28 mouse cellular contexts compared by ENCODE assay signal in the genomic region with DNA sequence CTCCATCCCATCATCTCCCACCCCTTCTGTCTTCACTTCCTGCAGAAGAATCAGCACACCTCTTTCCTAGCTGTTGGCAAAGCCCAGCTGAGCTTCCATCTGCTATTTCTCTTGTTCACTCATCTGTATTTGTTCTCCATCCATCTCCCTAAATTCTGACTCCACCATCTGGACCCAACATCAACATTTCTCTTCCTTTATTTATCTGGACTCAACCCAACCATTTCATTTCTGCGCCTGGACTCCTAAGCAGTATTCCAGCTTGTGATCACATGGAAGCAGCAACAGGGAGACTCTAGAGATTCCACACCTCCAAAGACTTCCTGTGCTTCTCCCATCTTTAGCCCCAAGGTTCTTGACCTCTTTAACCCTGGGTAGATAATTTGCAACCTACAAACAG.
DNase-seq lines count a peak whose midpoint lies in the region; ATAC-seq and TF ChIP-seq lines count a peak whose summit lies in the region.
"Had no signal": no experiment of that assay in that cellular context is flagged by ENCODE, and none has a peak within 500 bp of the region (broad histone marks: within the 10 kb centered on the region; RNA-seq: fewer than 3 reads in every experiment).

No protein-coding gene starts in this region.

- peak; percentile 7 for DNase-seq in kidney, postnatal 0 days (ENCODE audit: low spot score)
- no peak for DNase-seq in kidney, adult 9 months
- DNase-seq in stomach, postnatal 0 days (ENCODE audit: low spot score): no peak
- DNase-seq in mesoderm, embryonic 11.5 days (ENCODE audit: low read depth, low spot score): peak; percentile 6
- DNase-seq: adrenal gland, postnatal 36 days; B cell, adult 2 months; cerebellum, adult 11 months; cerebellum, adult 2 months; cerebellum, adult 9-11 months; cerebellum, postnatal 25 days; forebrain, postnatal 0 days; gastrocnemius, postnatal 25 days; heart, adult 18-20 months; heart, postnatal 10 days; heart, postnatal 36 days had no signal

- H3K9ac ChIP-seq in kidney, postnatal 0 days (ENCODE audit: low read depth, low read length): no peak overlapping the region
- no peak overlapping the region for H3K9ac ChIP-seq in stomach, embryonic 14.5 days (replicated peaks; ENCODE audit: low read depth, low read length)
- H3K9ac ChIP-seq in stomach, postnatal 0 days (ENCODE audit: low read length): no peak overlapping the region
- no peak overlapping the region for H3K9ac ChIP-seq in hindbrain, embryonic 12.5 days
- H3K9ac ChIP-seq: embryonic facial prominence, embryonic 13.5 days; forebrain, postnatal 0 days; heart, embryonic 12.5 days; heart, embryonic 15.5 days; hindbrain, embryonic 14.5 days had no signal

- H3K27ac ChIP-seq in kidney, postnatal 0 days: no peak overlapping the region
- 0 out of 2 replicates have a peak overlapping the region, but pooled peaks have one; percentile 10 for H3K27ac ChIP-seq in stomach, embryonic 14.5 days (ENCODE audit: low read length)
- H3K27ac ChIP-seq in stomach, postnatal 0 days (replicated peaks): no peak overlapping the region
- no peak overlapping the region for H3K27ac ChIP-seq in hindbrain, embryonic 12.5 days
- H3K27ac ChIP-seq: embryonic facial prominence, embryonic 13.5 days; heart, embryonic 15.5 days; hindbrain, embryonic 10.5 days; hindbrain, embryonic 14.5 days; hindbrain, postnatal 0 days had no signal

- H3K9me3 ChIP-seq in kidney, postnatal 0 days (replicated peaks; ENCODE audit: low read length): no peaks in the 10 kb centered on the region
- H3K9me3 ChIP-seq in stomach, embryonic 14.5 days (ENCODE audit: control insufficient read depth, low read depth, low read length): 0 out of 2 replicates have a peak, but pooled peaks cover 2% of the 10 kb centered on the region
- no peaks in the 10 kb centered on the region for H3K9me3 ChIP-seq in stomach, postnatal 0 days (ENCODE audit: control insufficient read depth, low read length)
- no peaks in the 10 kb centered on the region for H3K9me3 ChIP-seq in hindbrain, embryonic 12.5 days (replicated peaks)
- H3K9me3 ChIP-seq: embryonic facial prominence, embryonic 13.5 days; G1E; heart, embryonic 15.5 days; hindbrain, embryonic 10.5 days had no signal

- no peak overlapping the region for H3K4me2 ChIP-seq in kidney, postnatal 0 days (ENCODE audit: low read length)
- H3K4me2 ChIP-seq in stomach, embryonic 14.5 days (replicated peaks; ENCODE audit: low read depth, low read length): no peak overlapping the region
- no peak overlapping the region for H3K4me2 ChIP-seq in stomach, postnatal 0 days (replicated peaks; ENCODE audit: low read depth)
- H3K4me2 ChIP-seq in hindbrain, embryonic 12.5 days (replicated peaks): no peak overlapping the region
- H3K4me2 ChIP-seq: embryonic facial prominence, embryonic 13.5 days; heart, embryonic 12.5 days; heart, embryonic 15.5 days; hindbrain, embryonic 14.5 days had no signal

- ATAC-seq in kidney, postnatal 0 days (replicated peaks; ENCODE audit: low FRiP score, low read depth): no peak
- peak; percentile 42; the same call in 1 of the 2 replicates for ATAC-seq in stomach, embryonic 14.5 days (ENCODE audit: insufficient number of reproducible peaks, insufficient read depth, low FRiP score, low read depth)
- ATAC-seq in stomach, postnatal 0 days (ENCODE audit: low FRiP score, low TSS enrichment): no peak
- no peak for ATAC-seq in hindbrain, embryonic 12.5 days (ENCODE audit: low FRiP score)
- ATAC-seq in erythroid progenitor cell, adult 5-6 weeks (replicated peaks; ENCODE audit: low FRiP score, poor library complexity, severe bottlenecking): no peak
- ATAC-seq: forebrain, embryonic 14.5 days; forebrain, postnatal 0 days; hindbrain, postnatal 0 days; Patski had no signal

- no peak for TF ChIP-seq CTCF in kidney, postnatal 0 days (IDR thresholded peaks at IDR 0.05; ENCODE audit: low read depth)
- TF ChIP-seq CTCF in stomach, postnatal 0 days (IDR thresholded peaks at IDR 0.05; ENCODE audit: low read depth): no peak

- no peaks in the 10 kb centered on the region for H3K27me3 ChIP-seq in kidney, postnatal 0 days (ENCODE audit: insufficient read depth, low read length)
- H3K27me3 ChIP-seq in stomach, embryonic 14.5 days (ENCODE audit: control insufficient read depth, insufficient read depth, low read length): no peaks in the 10 kb centered on the region
- H3K27me3 ChIP-seq in stomach, postnatal 0 days (ENCODE audit: control insufficient read depth, insufficient read depth, low read length): no peaks in the 10 kb centered on the region
- no peaks in the 10 kb centered on the region for H3K27me3 ChIP-seq in hindbrain, embryonic 12.5 days
- H3K27me3 ChIP-seq: CH12.LX; embryonic facial prominence, embryonic 13.5 days; heart, embryonic 12.5 days; heart, embryonic 15.5 days; Patski had no signal

- H3K4me1 ChIP-seq in kidney, postnatal 0 days (replicated peaks; ENCODE audit: insufficient read depth, low read length): no peaks in the 10 kb centered on the region
- no peaks in the 10 kb centered on the region for H3K4me1 ChIP-seq in stomach, embryonic 14.5 days (ENCODE audit: control insufficient read depth, insufficient read depth, low read length)
- no peaks in the 10 kb centered on the region for H3K4me1 ChIP-seq in stomach, postnatal 0 days (replicated peaks; ENCODE audit: control insufficient read depth, insufficient read depth)
- no peaks in the 10 kb centered on the region for H3K4me1 ChIP-seq in hindbrain, embryonic 12.5 days
- H3K4me1 ChIP-seq: embryonic facial prominence, embryonic 13.5 days; heart, embryonic 12.5 days; heart, embryonic 15.5 days; hindbrain, embryonic 10.5 days had no signal

- no peak overlapping the region for H3K4me3 ChIP-seq in kidney, postnatal 0 days (replicated peaks; ENCODE audit: low read depth, low read length)
- no peak overlapping the region for H3K4me3 ChIP-seq in stomach, embryonic 14.5 days (ENCODE audit: low read depth, low read length)
- H3K4me3 ChIP-seq in stomach, postnatal 0 days (ENCODE audit: low read depth, low read length): no peak overlapping the region
- H3K4me3 ChIP-seq in hindbrain, embryonic 12.5 days: no peak overlapping the region
- H3K4me3 ChIP-seq: embryonic facial prominence, embryonic 13.5 days; heart, embryonic 12.5 days; heart, embryonic 15.5 days; hindbrain, embryonic 10.5 days had no signal

- no peaks in the 10 kb centered on the region for H3K36me3 ChIP-seq in kidney, postnatal 0 days (ENCODE audit: insufficient read depth, low read length)
- H3K36me3 ChIP-seq in stomach, embryonic 14.5 days (ENCODE audit: control insufficient read depth, insufficient read depth, low read length): no peaks in the 10 kb centered on the region
- no peaks in the 10 kb centered on the region for H3K36me3 ChIP-seq in stomach, postnatal 0 days (ENCODE audit: control insufficient read depth, insufficient read depth, low read length)
- H3K36me3 ChIP-seq in hindbrain, embryonic 12.5 days: no peaks in the 10 kb centered on the region
- H3K36me3 ChIP-seq: embryonic facial prominence, embryonic 13.5 days; G1E; heart, embryonic 12.5 days; heart, embryonic 15.5 days; hindbrain, embryonic 10.5 days had no signal

- WGBS in kidney, postnatal 0 days: 61% methylated on average over 1 of the region's 1 CpGs
- WGBS in stomach, embryonic 14.5 days: 38% methylated on average over 1 of the region's 1 CpGs
- WGBS in stomach, postnatal 0 days: 54% methylated on average over 1 of the region's 1 CpGs
- WGBS in hindbrain, embryonic 12.5 days: 84% methylated on average over 1 of the region's 1 CpGs

- no peak for TF ChIP-seq EP300 in stomach, postnatal 0 days (optimal IDR thresholded peaks at IDR 0.05)

Comparison
In these comparisons a context has a peak if more than half of its experiments do, and no peak if none do; other contexts are left out.
1. DNase-seq: peak in kidney, postnatal 0 days (single experiment) and mesoderm, embryonic 11.5 days (single experiment); none in kidney, adult 9 months (single experiment) and stomach, postnatal 0 days (single experiment).